Mouse (Mus musculus): ENCODE data around the gene Otx1. TPM values are rescaled to one million over a fixed set of nuclear protein-coding genes. Genes with fewer than 3 reads are reported as not detected.

The Otx1 gene
- total and polyA plus RNA-seq, 3 experiments, result not detected

DNA sequence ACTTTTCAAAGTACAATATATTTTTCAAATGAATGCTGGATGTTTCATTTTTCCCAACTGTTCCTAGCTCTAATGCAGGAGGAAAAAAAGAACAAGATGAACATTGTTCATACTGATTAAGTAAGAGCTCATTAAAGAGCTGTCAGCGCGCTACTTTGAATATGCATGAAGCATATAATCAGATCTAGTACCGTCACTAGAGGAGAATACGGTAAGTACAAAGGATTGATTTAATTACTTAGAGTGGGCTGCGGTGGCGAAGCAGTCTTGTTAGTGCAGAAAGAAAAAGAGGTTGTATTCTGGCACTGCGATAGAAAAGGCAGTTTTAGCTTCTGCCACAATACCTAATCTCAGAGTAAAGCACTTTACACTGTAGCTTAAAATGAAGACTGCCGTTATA is 14.7 kb upstream of the Otx1 start:
- no peak for TF ChIP-seq EP300 (IDR thresholded peaks at IDR 0.05; ENCODE audit: low read depth in 1 of 2, low read length in 2 of 2)
- TF ChIP-seq POLR2AphosphoS5 (IDR thresholded peaks at IDR 0.05; ENCODE audit: borderline replicate concordance, low read depth, low read length), result no peak
- no peak for TF ChIP-seq TBP (IDR thresholded peaks at IDR 0.05; ENCODE audit: low read depth, low read length)
- TF ChIP-seq TCF12 (IDR thresholded peaks at IDR 0.05; ENCODE audit: low read depth, low read length), result no peak
- no peak for TF ChIP-seq CTCF (IDR thresholded peaks at IDR 0.05 in 2 of 3, conservative IDR thresholded peaks at IDR 0.05 in 1 of 3; ENCODE audit: control insufficient read depth in 1 of 3, insufficient read depth in 1 of 3, low read depth in 2 of 3, low read length in 3 of 3, poor library complexity in 1 of 3, severe bottlenecking in 1 of 3)

DNA sequence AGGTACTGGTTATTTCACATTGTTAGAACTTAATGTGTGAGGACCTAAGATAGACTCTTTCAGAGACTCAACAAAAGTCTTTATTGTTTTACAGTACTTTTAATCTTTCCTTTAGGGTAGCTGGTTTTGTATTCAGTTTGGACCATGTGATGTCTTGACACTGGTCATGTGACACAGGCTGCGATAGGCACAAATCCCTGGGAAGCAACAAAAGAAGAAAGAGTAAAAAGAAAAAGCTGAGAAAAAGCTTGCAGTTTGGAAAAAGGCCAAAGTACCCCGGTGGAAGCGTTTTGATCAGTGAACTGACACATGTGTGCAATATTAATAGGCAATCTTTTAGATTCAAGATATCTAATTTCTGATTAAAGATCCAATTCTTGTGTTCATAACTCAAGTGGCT is 13.6 kb upstream of the Otx1 start:
- H3K79me2 ChIP-seq (ENCODE audit: control insufficient read depth, insufficient read depth, low read length, poor library complexity), result no peaks in the 10 kb centered on the region
- no peaks in the 10 kb centered on the region for H3K36me3 ChIP-seq (ENCODE audit: control insufficient read depth in 1 of 2, insufficient read depth in 2 of 2, low read length in 2 of 2)
- no peak overlapping the region for H3K4me3 ChIP-seq (ENCODE audit: control insufficient read depth in 1 of 2, insufficient read depth in 1 of 2, low read depth in 2 of 2, low read length in 2 of 2)
- no peak for DNase-seq (ENCODE audit: low read depth, low spot score)
- H3K9ac ChIP-seq (ENCODE audit: control insufficient read depth, low read depth, low read length, poor library complexity, severe bottlenecking), result no peak overlapping the region
- H3K27me3 ChIP-seq (ENCODE audit: control insufficient read depth in 1 of 2, insufficient read depth in 2 of 2, low read length in 2 of 2), result no peaks in the 10 kb centered on the region
- TF ChIP-seq ZMIZ1 (IDR thresholded peaks at IDR 0.05; ENCODE audit: low read depth, low read length) (no peak), ETS1 (IDR thresholded peaks at IDR 0.05; ENCODE audit: low read depth, low read length) (no peak), USF1 (IDR thresholded peaks at IDR 0.05; ENCODE audit: low read depth, low read length) (peak; percentile 49; the same call in 1 of the 2 replicates)
- H3K27ac ChIP-seq (ENCODE audit: control insufficient read depth, low read depth, low read length), result no peak overlapping the region
- H3K9me3 ChIP-seq (replicated peaks; ENCODE audit: insufficient read depth, low read length), result no peaks in the 10 kb centered on the region
- H3K4me1 ChIP-seq (ENCODE audit: control insufficient read depth in 1 of 2, insufficient read depth in 2 of 2, low read length in 2 of 2), result no peaks in the 10 kb centered on the region

More for the DNA sequence above, 14.7 kb upstream of the Otx1 start:
- no peaks in the 10 kb centered on the region for H3K36me3 ChIP-seq (ENCODE audit: control insufficient read depth in 1 of 2, insufficient read depth in 2 of 2, low read length in 2 of 2)
- no peaks in the 10 kb centered on the region for H3K9me3 ChIP-seq (replicated peaks; ENCODE audit: insufficient read depth, low read length)
- H3K4me1 ChIP-seq (ENCODE audit: control insufficient read depth in 1 of 2, insufficient read depth in 2 of 2, low read length in 2 of 2), result no peaks in the 10 kb centered on the region
- H3K4me3 ChIP-seq (ENCODE audit: control insufficient read depth in 1 of 2, insufficient read depth in 1 of 2, low read depth in 2 of 2, low read length in 2 of 2), result no peak overlapping the region
- H3K27ac ChIP-seq (ENCODE audit: control insufficient read depth, low read depth, low read length), result no peak overlapping the region
- DNase-seq (ENCODE audit: low read depth, low spot score), result no peak
- H3K9ac ChIP-seq (ENCODE audit: control insufficient read depth, low read depth, low read length, poor library complexity, severe bottlenecking), result no peak overlapping the region
- no peaks in the 10 kb centered on the region for H3K79me2 ChIP-seq (ENCODE audit: control insufficient read depth, insufficient read depth, low read length, poor library complexity)
- no peaks in the 10 kb centered on the region for H3K27me3 ChIP-seq (ENCODE audit: control insufficient read depth in 1 of 2, insufficient read depth in 2 of 2, low read length in 2 of 2)

- Histone ChIP-seq H3K36me3 (ENCODE audit: control insufficient read depth in 1 of 2, insufficient read depth in 2 of 2, low read length in 2 of 2) (peaks cover 0 to 9% of the 10 kb centered on the region in 2 experiments; a peak in 2 of 4 replicates), H3K9me3 (replicated peaks; ENCODE audit: insufficient read depth, low read length) (no peaks in the 10 kb centered on the region), H3K79me2 (ENCODE audit: control insufficient read depth, insufficient read depth, low read length, poor library complexity) (no peaks in the 10 kb centered on the region), H3K27me3 (ENCODE audit: control insufficient read depth in 1 of 2, insufficient read depth in 2 of 2, low read length in 2 of 2) (no peaks in the 10 kb centered on the region), H3K4me3 (ENCODE audit: control insufficient read depth in 1 of 2, insufficient read depth in 1 of 2, low read depth in 2 of 2, low read length in 2 of 2) (no peak overlapping the region), H3K4me1 (ENCODE audit: control insufficient read depth in 1 of 2, insufficient read depth in 2 of 2, low read length in 2 of 2) (peaks cover 0 to 15% of the 10 kb centered on the region in 2 experiments; a peak in 3 of 4 replicates), H3K27ac (ENCODE audit: control insufficient read depth, low read depth, low read length) (no peak overlapping the region), H3K9ac (ENCODE audit: control insufficient read depth, low read depth, low read length, poor library complexity, severe bottlenecking) (no peak overlapping the region)
- TF ChIP-seq SIN3A (IDR thresholded peaks at IDR 0.05; ENCODE audit: low read length), result no peak
- TF ChIP-seq USF2 (IDR thresholded peaks at IDR 0.05; ENCODE audit: borderline replicate concordance in 1 of 2, insufficient read depth in 1 of 2, low read depth in 1 of 2, low read length in 2 of 2), result no peak
- no peak for TF ChIP-seq ZNF384 (IDR thresholded peaks at IDR 0.05; ENCODE audit: low read depth, low read length)
- TF ChIP-seq GABPA (IDR thresholded peaks at IDR 0.05; ENCODE audit: low read depth, low read length), result no peak
- no peak for TF ChIP-seq JUND (IDR thresholded peaks at IDR 0.05; ENCODE audit: low read depth, low read length)
- no peak for TF ChIP-seq TAL1 (IDR thresholded peaks at IDR 0.05; ENCODE audit: low read length)
- TF ChIP-seq CHD2 (IDR thresholded peaks at IDR 0.05; ENCODE audit: low read length), result no peak
- no peak for TF ChIP-seq GATA1 (IDR thresholded peaks at IDR 0.05; ENCODE audit: low read depth, low read length)
- TF ChIP-seq POLR2AphosphoS5 (IDR thresholded peaks at IDR 0.05; ENCODE audit: borderline replicate concordance, low read depth, low read length), result no peak
- TF ChIP-seq KAT2A (conservative IDR thresholded peaks at IDR 0.05; ENCODE audit: low read depth, low read length), result no peak
- TF ChIP-seq TBP (IDR thresholded peaks at IDR 0.05; ENCODE audit: low read depth, low read length), result no peak
- no peak for TF ChIP-seq RAD21 (IDR thresholded peaks at IDR 0.05; ENCODE audit: low read depth, low read length)
- no peak for TF ChIP-seq SMC3 (IDR thresholded peaks at IDR 0.05; ENCODE audit: low read depth, low read length)
- TF ChIP-seq CTCF (IDR thresholded peaks at IDR 0.05 in 2 of 3, conservative IDR thresholded peaks at IDR 0.05 in 1 of 3; ENCODE audit: control insufficient read depth in 1 of 3, insufficient read depth in 1 of 3, low read depth in 2 of 3, low read length in 3 of 3, poor library complexity in 1 of 3, severe bottlenecking in 1 of 3), result no peak
- TF ChIP-seq MEF2A (IDR thresholded peaks at IDR 0.05; ENCODE audit: extremely low read depth, insufficient replicate concordance, low read depth, low read length, poor library complexity, severe bottlenecking), result no peak
- no peak for TF ChIP-seq MYC (IDR thresholded peaks at IDR 0.05; ENCODE audit: low read depth, low read length)
- TF ChIP-seq NELFE (IDR thresholded peaks at IDR 0.05; ENCODE audit: low read depth, low read length), result no peak
- DNase-seq (ENCODE audit: low read depth, low spot score), result no peak
These were observed 6.1 kb upstream of the Otx1 start for GRCm38 (mm10) chr11:22008817-22009216.
